Mouse (Mus musculus): ENCODE measurements around the gene Gm32802. TPM values are rescaled to one million over a fixed set of nuclear protein-coding genes. Genes with fewer than 3 reads are reported as not detected.
"Not testable (repeated sequence)": the region's sequence is repeated elsewhere in the genome, so short reads cannot be mapped to it uniquely, and the experiment has no call there.

Gene Gm32802
- not detected in 2 replicates for polyA plus RNA-seq (2015; fragmentation: Nextera tagmentation; extraction: Ambion mirVana)

DNA sequence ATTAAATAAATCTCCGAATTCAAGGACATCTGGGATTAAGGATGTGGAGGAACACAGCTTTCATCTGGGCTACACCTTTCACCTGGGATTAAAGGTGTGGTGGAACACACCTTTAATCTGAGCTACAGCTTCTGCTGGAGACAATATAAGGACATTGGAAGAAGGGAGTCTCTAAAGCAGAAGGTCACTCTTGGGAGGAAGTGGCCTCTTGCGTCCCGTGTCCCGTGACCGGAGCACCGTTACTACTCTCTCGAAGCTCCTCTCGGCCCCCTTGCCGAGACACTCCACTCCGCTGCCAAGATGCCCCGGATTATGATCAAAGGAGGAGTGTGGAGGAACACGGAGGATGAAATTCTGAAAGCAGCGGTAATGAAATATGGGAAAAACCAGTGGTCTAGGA lies at the start of gene Gm32802:
TSS of gene Gm32802 (plus strand) at position 301 of the 400 bp plus-strand sequence.
- not testable (repeated sequence) for DNase-seq (ENCODE audit: low spot score); ATAC-seq (replicated peaks; ENCODE audit: low FRiP score, low read depth); H3K9me3 ChIP-seq (replicated peaks; ENCODE audit: low read length); H3K9ac ChIP-seq (ENCODE audit: low read depth, low read length); H3K4me1 ChIP-seq (replicated peaks; ENCODE audit: insufficient read depth, low read length); H3K4me3 ChIP-seq (replicated peaks; ENCODE audit: low read depth, low read length); H3K27me3 ChIP-seq (ENCODE audit: insufficient read depth, low read length); H3K36me3 ChIP-seq (ENCODE audit: insufficient read depth, low read length); H3K4me2 ChIP-seq (ENCODE audit: low read length); H3K27ac ChIP-seq
- WGBS, result no CpG with 5 or more reads among the region's 13 CpGs

DNA sequence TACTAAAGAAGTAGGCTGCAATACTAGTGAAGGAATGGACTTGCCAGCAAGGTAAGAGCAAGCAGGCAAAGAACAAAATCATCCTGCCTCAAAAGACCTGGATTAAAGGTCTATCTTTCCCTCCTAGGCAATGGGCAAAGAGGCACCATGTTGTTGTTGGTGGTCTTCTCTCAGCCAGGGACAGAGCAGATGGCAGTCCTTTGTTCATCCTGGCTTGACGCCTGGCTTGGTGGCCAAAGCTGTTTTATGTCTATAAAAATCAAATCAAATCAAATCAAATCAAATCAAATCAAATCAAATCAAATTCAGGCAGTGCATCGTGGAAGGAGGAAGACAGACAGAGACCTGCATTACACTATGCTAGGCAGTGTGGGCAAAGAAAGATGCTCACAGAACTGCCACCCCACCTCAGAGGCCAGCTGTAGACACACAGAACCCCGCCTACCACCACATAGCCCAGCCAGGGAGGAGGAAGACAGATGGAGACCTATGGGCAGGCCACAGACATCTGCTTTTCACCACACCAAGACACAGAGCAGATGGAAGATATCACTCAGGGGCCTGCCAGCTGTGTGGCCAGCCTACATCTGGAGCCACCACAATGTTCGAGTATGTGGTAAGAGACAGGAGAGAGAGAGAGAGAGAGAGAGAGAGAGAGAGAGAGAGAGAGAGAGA lies 42.6 kb upstream of the Gm32802 start:
- H3K27ac ChIP-seq; H3K4me1 ChIP-seq (replicated peaks; ENCODE audit: insufficient read depth, low read length); H3K9ac ChIP-seq (ENCODE audit: low read depth, low read length); DNase-seq (ENCODE audit: low spot score); H3K4me2 ChIP-seq (ENCODE audit: low read length); H3K36me3 ChIP-seq (ENCODE audit: insufficient read depth, low read length); H3K9me3 ChIP-seq (replicated peaks; ENCODE audit: low read length); ATAC-seq (replicated peaks; ENCODE audit: low FRiP score, low read depth); H3K4me3 ChIP-seq (replicated peaks; ENCODE audit: low read depth, low read length); H3K27me3 ChIP-seq (ENCODE audit: insufficient read depth, low read length): not testable (repeated sequence)
- WGBS, result 92% methylated on average over 2 of the region's 4 CpGs

DNA sequence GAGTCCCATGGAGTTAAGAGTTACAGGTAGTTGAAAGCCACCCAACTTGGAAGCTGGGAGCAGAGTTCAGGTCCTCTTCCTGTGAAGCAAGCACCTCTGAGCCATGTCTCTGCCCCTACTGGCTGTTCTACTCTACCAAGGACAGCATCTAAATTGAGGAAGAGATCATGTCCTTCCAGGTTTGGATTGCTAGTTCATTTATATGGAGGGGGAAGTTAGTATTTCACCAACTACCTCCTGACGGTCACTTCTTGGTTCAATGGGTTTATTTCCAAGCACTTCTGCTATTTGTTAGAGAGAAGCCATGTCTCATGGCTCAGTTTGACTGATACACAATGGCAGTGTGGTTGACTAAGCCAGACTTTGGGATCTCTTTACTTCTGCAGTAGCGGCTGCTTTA lies 30.9 kb upstream of the Gm32802 start:
- no CpG with 5 or more reads among the region's 2 CpGs for WGBS
- H3K36me3 ChIP-seq (ENCODE audit: insufficient read depth, low read length); H3K4me1 ChIP-seq (replicated peaks; ENCODE audit: insufficient read depth, low read length); H3K9me3 ChIP-seq (replicated peaks; ENCODE audit: low read length); H3K27me3 ChIP-seq (ENCODE audit: insufficient read depth, low read length); H3K4me2 ChIP-seq (ENCODE audit: low read length); H3K4me3 ChIP-seq (replicated peaks; ENCODE audit: low read depth, low read length); H3K27ac ChIP-seq; H3K9ac ChIP-seq (ENCODE audit: low read depth, low read length); DNase-seq (ENCODE audit: low spot score); ATAC-seq (replicated peaks; ENCODE audit: low FRiP score, low read depth): not testable (repeated sequence)

DNA sequence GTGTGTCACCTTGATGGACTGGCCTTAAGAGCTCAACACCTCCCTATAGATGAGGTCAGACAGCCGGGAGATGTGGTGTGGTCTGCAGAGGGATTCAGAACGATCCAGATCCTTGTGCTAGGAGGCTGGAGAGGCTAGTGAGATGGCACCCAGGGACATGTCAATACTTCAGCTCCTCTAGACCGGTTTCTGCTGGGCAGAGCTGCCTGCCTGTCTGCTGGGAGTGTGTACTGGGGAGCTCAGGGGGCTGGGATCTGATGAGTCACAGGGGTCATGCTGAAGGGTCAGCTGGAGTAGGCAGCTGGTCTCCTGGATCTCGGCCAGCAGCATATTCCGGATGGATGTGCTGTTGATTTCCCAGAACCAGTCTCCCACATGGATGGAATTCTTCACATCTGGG lies 25.9 kb upstream of the Gm32802 start:
- ATAC-seq (replicated peaks; ENCODE audit: low FRiP score, low read depth); H3K27ac ChIP-seq: not testable (repeated sequence)
- WGBS, result no CpG with 5 or more reads among the region's 5 CpGs

DNA sequence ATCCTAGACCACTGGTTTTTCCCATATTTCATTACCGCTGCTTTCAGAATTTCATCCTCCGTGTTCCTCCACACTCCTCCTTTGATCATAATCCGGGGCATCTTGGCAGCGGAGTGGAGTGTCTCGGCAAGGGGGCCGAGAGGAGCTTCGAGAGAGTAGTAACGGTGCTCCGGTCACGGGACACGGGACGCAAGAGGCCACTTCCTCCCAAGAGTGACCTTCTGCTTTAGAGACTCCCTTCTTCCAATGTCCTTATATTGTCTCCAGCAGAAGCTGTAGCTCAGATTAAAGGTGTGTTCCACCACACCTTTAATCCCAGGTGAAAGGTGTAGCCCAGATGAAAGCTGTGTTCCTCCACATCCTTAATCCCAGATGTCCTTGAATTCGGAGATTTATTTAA lies 17.8 kb upstream of the Gm32802 start, which contains the start of gene Gm32717:
TSS of gene Gm32717 (minus strand) at position 101 of the 400 bp plus-strand sequence.
- DNase-seq (ENCODE audit: low spot score); H3K4me3 ChIP-seq (replicated peaks; ENCODE audit: low read depth, low read length); ATAC-seq (replicated peaks; ENCODE audit: low FRiP score, low read depth); H3K4me1 ChIP-seq (replicated peaks; ENCODE audit: insufficient read depth, low read length); H3K27ac ChIP-seq; H3K4me2 ChIP-seq (ENCODE audit: low read length); H3K27me3 ChIP-seq (ENCODE audit: insufficient read depth, low read length); H3K36me3 ChIP-seq (ENCODE audit: insufficient read depth, low read length); H3K9ac ChIP-seq (ENCODE audit: low read depth, low read length); H3K9me3 ChIP-seq (replicated peaks; ENCODE audit: low read length): not testable (repeated sequence)
- no CpG with 5 or more reads among the region's 13 CpGs for WGBS

More for the DNA sequence above, 25.9 kb upstream of the Gm32802 start:
- H3K4me3 ChIP-seq (replicated peaks; ENCODE audit: low read depth, low read length); H3K4me2 ChIP-seq (ENCODE audit: low read length); H3K4me1 ChIP-seq (replicated peaks; ENCODE audit: insufficient read depth, low read length); H3K27me3 ChIP-seq (ENCODE audit: insufficient read depth, low read length); H3K9me3 ChIP-seq (replicated peaks; ENCODE audit: low read length); DNase-seq (ENCODE audit: low spot score); H3K36me3 ChIP-seq (ENCODE audit: insufficient read depth, low read length); H3K9ac ChIP-seq (ENCODE audit: low read depth, low read length): not testable (repeated sequence)

DNA sequence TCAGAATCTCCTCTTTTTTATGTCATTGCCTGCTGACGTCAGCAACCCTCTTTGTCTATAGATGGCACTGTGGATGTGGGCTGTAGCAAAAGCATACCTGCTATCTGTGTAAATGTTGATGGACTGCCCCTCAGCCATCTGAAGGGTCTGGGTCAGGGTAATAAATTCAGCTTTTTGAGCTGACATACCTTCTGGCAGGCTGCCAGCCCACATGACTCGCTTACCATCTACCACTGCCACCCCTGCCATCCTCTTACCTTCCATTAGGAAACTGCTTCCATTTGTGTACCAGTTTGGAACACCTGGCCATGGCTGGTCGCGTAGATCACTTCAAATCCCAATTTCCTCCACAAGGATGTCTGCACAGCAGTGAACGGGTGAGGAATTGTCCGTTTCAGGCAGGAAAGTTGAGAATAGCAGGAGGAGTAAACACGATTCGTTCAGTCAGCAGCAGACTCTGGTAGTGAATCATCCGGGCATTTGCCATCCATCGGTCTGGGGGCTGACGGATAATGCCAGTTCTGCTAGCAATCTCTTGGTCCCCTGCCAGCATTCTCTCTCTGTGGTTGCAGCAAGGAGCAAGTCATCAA lies 9.4 kb upstream of the Gm32802 start:
- not testable (repeated sequence) for H3K27ac ChIP-seq; H3K4me2 ChIP-seq (ENCODE audit: low read length); H3K4me1 ChIP-seq (replicated peaks; ENCODE audit: insufficient read depth, low read length); H3K36me3 ChIP-seq (ENCODE audit: insufficient read depth, low read length); H3K27me3 ChIP-seq (ENCODE audit: insufficient read depth, low read length); H3K9me3 ChIP-seq (replicated peaks; ENCODE audit: low read length); DNase-seq (ENCODE audit: low spot score); H3K4me3 ChIP-seq (replicated peaks; ENCODE audit: low read depth, low read length); ATAC-seq (replicated peaks; ENCODE audit: low FRiP score, low read depth); H3K9ac ChIP-seq (ENCODE audit: low read depth, low read length)
- 55% methylated on average over 11 of the region's 11 CpGs for WGBS

DNA sequence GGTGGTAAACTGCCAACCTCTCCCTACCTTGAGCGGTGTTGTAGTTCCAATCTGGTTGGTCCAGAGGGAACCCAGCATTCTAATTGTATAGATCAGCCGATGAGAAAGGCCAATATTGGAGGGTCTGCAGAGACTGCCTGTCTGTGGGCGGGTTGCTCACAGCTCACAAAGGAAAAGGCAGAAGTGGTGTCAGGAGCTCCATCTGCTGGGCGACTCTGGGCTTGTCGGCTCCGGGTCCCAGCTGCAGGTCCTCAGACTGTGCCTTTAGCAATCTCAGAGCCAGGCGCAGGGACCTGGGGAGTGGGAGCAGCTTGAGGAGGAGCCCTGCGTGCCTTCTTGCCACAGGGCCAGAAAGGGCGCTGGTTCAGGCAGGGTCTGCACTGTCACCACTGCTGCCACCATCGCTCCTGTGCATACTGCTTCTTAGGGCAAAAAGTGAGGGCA lies 7.6 kb upstream of the Gm32802 start:
- Histone ChIP-seq H3K9me3 (replicated peaks; ENCODE audit: low read length) (no peaks in the 10 kb centered on the region), H3K9ac (ENCODE audit: low read depth, low read length) (no peak overlapping the region), H3K36me3 (ENCODE audit: insufficient read depth, low read length) (no peaks in the 10 kb centered on the region), H3K4me1 (replicated peaks; ENCODE audit: insufficient read depth, low read length) (no peaks in the 10 kb centered on the region), H3K27me3 (ENCODE audit: insufficient read depth, low read length) (no peaks in the 10 kb centered on the region), H3K4me3 (replicated peaks; ENCODE audit: low read depth, low read length) (no peak overlapping the region), H3K27ac (no peak overlapping the region), H3K4me2 (ENCODE audit: low read length) (no peak overlapping the region; the same call in 1 of the 2 replicates)
- TF ChIP-seq CTCF (IDR thresholded peaks at IDR 0.05; ENCODE audit: low read depth), result peak; percentile 74
- DNase-seq (ENCODE audit: low spot score), result peak; percentile 53
- 17% methylated on average over 10 of the region's 10 CpGs for WGBS
- ATAC-seq (replicated peaks; ENCODE audit: low FRiP score, low read depth), result no peak

DNA sequence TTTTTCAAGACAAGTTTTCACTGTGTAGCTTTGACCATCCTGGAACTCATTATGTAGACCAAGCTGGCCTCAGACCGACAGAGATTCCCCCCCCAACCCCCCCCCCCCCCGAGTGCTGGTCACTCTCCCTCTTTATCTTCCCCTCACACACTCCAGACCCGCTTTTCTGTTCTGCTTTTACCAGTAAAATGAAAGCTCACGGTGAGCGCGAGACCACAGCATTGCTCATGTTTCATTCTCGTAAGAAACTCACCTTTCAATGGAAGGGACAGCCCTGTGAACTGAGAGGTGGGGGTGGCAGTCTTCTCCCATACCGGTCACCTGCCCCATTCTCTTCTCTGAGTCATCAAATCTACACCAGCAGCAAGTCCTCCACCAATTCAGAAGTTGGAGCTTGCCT lies 10.3 kb downstream of the Gm32802 start:
- H3K9me3 ChIP-seq (replicated peaks; ENCODE audit: low read length); H3K4me1 ChIP-seq (replicated peaks; ENCODE audit: insufficient read depth, low read length); H3K27ac ChIP-seq; H3K27me3 ChIP-seq (ENCODE audit: insufficient read depth, low read length); H3K36me3 ChIP-seq (ENCODE audit: insufficient read depth, low read length); H3K9ac ChIP-seq (ENCODE audit: low read depth, low read length); DNase-seq (ENCODE audit: low spot score); H3K4me3 ChIP-seq (replicated peaks; ENCODE audit: low read depth, low read length); ATAC-seq (replicated peaks; ENCODE audit: low FRiP score, low read depth); H3K4me2 ChIP-seq (ENCODE audit: low read length): not testable (repeated sequence)
- WGBS, result 40% methylated on average over 1 of the region's 8 CpGs

DNA sequence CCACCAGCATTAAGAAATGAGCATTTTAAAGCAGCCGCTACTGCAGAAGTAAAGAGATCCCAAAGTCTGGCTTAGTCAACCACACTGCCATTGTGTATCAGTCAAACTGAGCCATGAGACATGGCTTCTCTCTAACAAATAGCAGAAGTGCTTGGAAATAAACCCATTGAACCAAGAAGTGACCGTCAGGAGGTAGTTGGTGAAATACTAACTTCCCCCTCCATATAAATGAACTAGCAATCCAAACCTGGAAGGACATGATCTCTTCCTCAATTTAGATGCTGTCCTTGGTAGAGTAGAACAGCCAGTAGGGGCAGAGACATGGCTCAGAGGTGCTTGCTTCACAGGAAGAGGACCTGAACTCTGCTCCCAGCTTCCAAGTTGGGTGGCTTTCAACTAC lies 12.9 kb downstream of the Gm32802 start:
- not testable (repeated sequence) for H3K9ac ChIP-seq (ENCODE audit: low read depth, low read length); DNase-seq (ENCODE audit: low spot score); H3K4me1 ChIP-seq (replicated peaks; ENCODE audit: insufficient read depth, low read length); H3K4me3 ChIP-seq (replicated peaks; ENCODE audit: low read depth, low read length); H3K4me2 ChIP-seq (ENCODE audit: low read length); H3K9me3 ChIP-seq (replicated peaks; ENCODE audit: low read length); H3K36me3 ChIP-seq (ENCODE audit: insufficient read depth, low read length); H3K27ac ChIP-seq; ATAC-seq (replicated peaks; ENCODE audit: low FRiP score, low read depth); H3K27me3 ChIP-seq (ENCODE audit: insufficient read depth, low read length)
- WGBS, result 100% methylated on average over 1 of the region's 2 CpGs
